Mouse (Mus musculus) heart, adult 10 weeks (tissue): ENCODE measurements around the gene Gas8. TPM values are rescaled to one million over a fixed set of nuclear protein-coding genes. Genes with fewer than 3 reads are reported as not detected.

Experiments used
- polyA plus RNA-seq: library from polyadenylated mRNA; stranded (reverse); fragments of 350-450 nt; fragmentation: Illumina TruSeq; extraction: RNeasy Lipid Tissue Mini Kit (QIAGEN cat#74804); gene quantifications from one replicate; pipeline ENCODE4 v1.2.3, GENCODE M21; 2014; ENCODE audit warnings: low read depth, low replicate concordance

The Gas8 gene
- 6.7 TPM for polyA plus RNA-seq

GRCm38 (mm10) chr8:123518667-123519066 is at the start of gene Gas8:
Gene Gas8, plus strand, starts transcription at chr8:123518834.

DNA sequence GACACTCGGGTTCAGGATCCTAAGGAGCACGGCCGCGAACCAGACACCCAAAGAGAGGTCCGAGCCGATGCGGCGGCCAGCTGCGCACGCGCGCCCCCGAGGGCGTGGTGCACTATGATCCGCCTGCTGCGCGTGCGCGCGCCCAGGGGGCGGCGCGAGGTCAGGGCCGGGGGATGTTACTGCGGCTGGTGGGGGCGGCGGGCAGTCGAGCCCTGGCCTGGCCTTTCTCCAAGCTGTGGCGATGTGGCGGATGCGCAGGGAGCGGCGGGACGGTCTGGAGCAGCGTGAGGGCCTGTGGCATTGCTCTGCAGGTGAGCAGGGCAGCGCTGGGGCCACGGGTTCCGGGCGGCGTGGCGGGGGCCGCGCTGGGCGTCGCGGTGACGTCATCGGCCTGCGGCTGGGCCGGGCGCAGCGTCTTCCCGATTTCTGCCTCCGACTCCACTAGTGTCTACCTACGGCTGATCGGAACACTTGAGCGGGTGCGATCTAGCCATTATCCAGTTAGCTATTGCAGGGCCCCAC is 40.8 kb upstream of the Gas8 start, which contains the start of gene Afg3l1:
TSS of gene Afg3l1 (plus strand) at position 167 of the 522 bp plus-strand sequence.

GRCm38 (mm10) chr8:123514781-123515539 is 3.7 kb upstream of the Gas8 start, which contains the start of gene Dbndd1:
Gene Dbndd1, minus strand, starts transcription at chr8:123515463.

Other genes starting within 250 kb of the Gas8 start
- gene Fanca, start 200.3 kb upstream of the Gas8 start, polyA plus RNA-seq: 3.1 TPM
- gene Spire2, start 186.1 kb upstream of the Gas8 start, polyA plus RNA-seq: not detected
- gene Tcf25, start 145.1 kb upstream of the Gas8 start, polyA plus RNA-seq: 164 TPM
- gene Mc1r, start 111.7 kb upstream of the Gas8 start, polyA plus RNA-seq: not detected
- 1.1 TPM for gene Tubb3, start 107.4 kb upstream of the Gas8 start, polyA plus RNA-seq
- gene Def8, start 95.3 kb upstream of the Gas8 start, polyA plus RNA-seq: 50.7 TPM
- gene Afg3l1, start 40.9 kb upstream of the Gas8 start, polyA plus RNA-seq: 36.9 TPM
- not detected for gene Dbndd1, start 3.4 kb upstream of the Gas8 start, polyA plus RNA-seq
- 5.7 TPM for gene Rhou, start 135.1 kb downstream of the Gas8 start, polyA plus RNA-seq